Mouse (Mus musculus): ENCODE measurements around the gene Adk. TPM values are rescaled to one million over a fixed set of nuclear protein-coding genes. Genes with fewer than 3 reads are reported as not detected.

Adk gene
- polyA plus RNA-seq, 1 experiment, result 18.6 TPM

GRCm38 (mm10) chr14:21490141-21490540, 437.8 kb downstream of the Adk start:
- peak; percentile 31 for DNase-seq (ENCODE audit: low read depth)
- no peak for TF ChIP-seq POLR2A (IDR thresholded peaks at IDR 0.05; ENCODE audit: borderline replicate concordance, extremely low read depth, insufficient read depth, insufficient read length, poor library complexity, severe bottlenecking)
- no peak for TF ChIP-seq CTCF (IDR thresholded peaks at IDR 0.05; ENCODE audit: borderline replicate concordance, extremely low read depth, insufficient read depth, insufficient read length)

Other genes starting within 250 kb of the Adk start
- 0.98 and 1.8 TPM in 2 replicates for gene Plau, start 215.9 kb upstream of the Adk start, polyA plus RNA-seq (2012; rRNA removed)
- gene Vcl, start 123.2 kb upstream of the Adk start, polyA plus RNA-seq (2012; rRNA removed), result 18.0 and 24.4 TPM in 2 replicates
- 82.0 and 92.5 TPM in 2 replicates for gene Ap3m1, start 66 bp upstream of the Adk start, polyA plus RNA-seq (2012; rRNA removed)